Mouse (Mus musculus): ENCODE measurements around the gene Mylk3.

- TF ChIP-seq CTCF (IDR thresholded peaks at IDR 0.05) (no peak), EP300 (IDR thresholded peaks at IDR 0.05) (no peak)
Observed at GRCm38 (mm10) chr8:85336211-85336933, 49.8 kb downstream of the Mylk3 start.
